Mouse (Mus musculus): ENCODE results near the gene Gm49358. TPM values are rescaled to one million over a fixed set of nuclear protein-coding genes. Genes with fewer than 3 reads are reported as not detected.

Gm49358 gene
- polyA plus RNA-seq, 1 experiment: not detected

DNA sequence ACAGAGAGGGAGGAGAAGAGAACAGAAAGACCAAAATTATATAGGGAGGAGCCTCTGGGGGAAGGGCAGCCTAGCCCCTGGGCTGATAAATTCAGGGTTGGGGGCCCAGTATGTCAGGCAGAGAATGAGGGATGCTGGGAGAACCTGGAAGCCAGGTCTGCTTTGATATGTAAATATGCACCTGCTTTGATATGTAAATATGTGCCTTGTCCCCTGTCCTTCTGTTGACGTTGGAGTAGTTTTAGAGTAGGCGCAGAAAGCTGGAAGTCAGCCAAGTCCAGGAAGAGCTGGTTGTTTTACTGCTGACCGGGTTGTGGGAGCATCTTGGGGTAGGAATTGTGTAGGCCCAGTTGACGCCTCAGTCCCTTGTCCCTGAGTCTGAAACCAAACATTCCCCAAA lies 6.0 kb downstream of the Gm49358 start:
- H3K4me1 ChIP-seq (ENCODE audit: control insufficient read depth, insufficient read depth, low read length): 0 out of 2 replicates have a peak, but pooled peaks cover 8% of the 10 kb centered on the region
- no peak overlapping the region for H3K27ac ChIP-seq (ENCODE audit: insufficient read depth, low read length)
- H3K4me3 ChIP-seq (replicated peaks; ENCODE audit: insufficient read depth, low read depth, low read length): no peak overlapping the region
- no peaks in the 10 kb centered on the region for H3K27me3 ChIP-seq (ENCODE audit: control insufficient read depth, insufficient read depth, low read length)
- 58% methylated on average over 4 of the region's 4 CpGs for WGBS
- no peak for TF ChIP-seq CTCF (IDR thresholded peaks at IDR 0.05; ENCODE audit: borderline replicate concordance, insufficient read depth, low read depth, low read length)
- no peak for DNase-seq

DNA sequence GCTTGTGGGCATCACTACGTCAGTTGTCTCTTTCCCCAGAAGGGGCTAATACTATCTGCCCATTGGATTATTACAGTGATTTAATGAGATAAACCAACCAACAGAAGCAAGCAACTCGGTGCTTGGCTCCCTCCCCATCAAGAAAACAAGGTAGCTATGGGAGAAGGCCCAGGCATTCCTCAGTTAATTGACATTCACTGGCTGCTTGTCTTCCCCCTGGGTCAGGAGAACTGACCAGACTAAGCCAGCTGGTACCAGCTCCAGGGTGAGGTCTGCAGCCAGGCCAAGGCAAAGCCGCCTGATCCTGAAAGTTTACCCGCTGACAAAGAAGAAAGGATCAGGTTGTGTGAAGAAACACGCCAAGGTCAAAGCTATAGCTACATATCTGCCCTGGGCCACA lies 7.9 kb downstream of the Gm49358 start:
- Histone ChIP-seq H3K4me3 (replicated peaks; ENCODE audit: insufficient read depth, low read depth, low read length) (no peak overlapping the region), H3K27ac (ENCODE audit: insufficient read depth, low read length) (no peak overlapping the region), H3K4me1 (ENCODE audit: control insufficient read depth, insufficient read depth, low read length) (0 out of 2 replicates have a peak, but pooled peaks cover 8% of the 10 kb centered on the region), H3K27me3 (ENCODE audit: control insufficient read depth, insufficient read depth, low read length) (no peaks in the 10 kb centered on the region)
- no peak for TF ChIP-seq POLR2A (IDR thresholded peaks at IDR 0.05; ENCODE audit: borderline replicate concordance, insufficient read depth, low read length)
- no peak for TF ChIP-seq CTCF (IDR thresholded peaks at IDR 0.05; ENCODE audit: borderline replicate concordance, insufficient read depth, low read depth, low read length)
- 65% methylated on average over 5 of the region's 5 CpGs for WGBS
- no peak for DNase-seq

DNA sequence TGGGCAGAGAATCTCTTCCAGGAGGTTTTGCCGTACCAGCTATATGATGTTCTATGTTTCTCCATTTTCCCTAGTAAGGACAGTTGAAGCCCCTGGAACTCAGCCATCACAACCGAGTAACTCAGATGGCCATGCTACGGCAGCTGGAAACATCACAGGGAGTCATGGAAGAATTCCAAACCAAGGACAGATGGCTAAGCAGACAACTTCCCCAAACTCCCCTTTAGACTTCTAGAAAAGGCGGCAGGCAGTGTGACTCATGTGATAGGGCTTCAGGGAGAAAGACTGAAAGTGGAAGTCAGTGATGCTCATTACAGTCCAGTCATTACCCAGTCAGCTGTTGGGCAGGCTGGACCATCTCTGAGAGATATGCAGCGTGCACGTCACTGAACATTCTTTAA lies 8.5 kb downstream of the Gm49358 start:
- no peaks in the 10 kb centered on the region for H3K27me3 ChIP-seq (ENCODE audit: control insufficient read depth, insufficient read depth, low read length)
- TF ChIP-seq CTCF (IDR thresholded peaks at IDR 0.05; ENCODE audit: borderline replicate concordance, insufficient read depth, low read depth, low read length): no peak
- no peak overlapping the region for H3K27ac ChIP-seq (ENCODE audit: insufficient read depth, low read length)
- peak in 1 of 2 experiments; percentile 25 for DNase-seq
- no peak overlapping the region for H3K4me3 ChIP-seq (replicated peaks; ENCODE audit: insufficient read depth, low read depth, low read length)
- 0 out of 2 replicates have a peak, but pooled peaks cover 8% of the 10 kb centered on the region for H3K4me1 ChIP-seq (ENCODE audit: control insufficient read depth, insufficient read depth, low read length)
- WGBS: 21% methylated on average over 6 of the region's 6 CpGs

DNA sequence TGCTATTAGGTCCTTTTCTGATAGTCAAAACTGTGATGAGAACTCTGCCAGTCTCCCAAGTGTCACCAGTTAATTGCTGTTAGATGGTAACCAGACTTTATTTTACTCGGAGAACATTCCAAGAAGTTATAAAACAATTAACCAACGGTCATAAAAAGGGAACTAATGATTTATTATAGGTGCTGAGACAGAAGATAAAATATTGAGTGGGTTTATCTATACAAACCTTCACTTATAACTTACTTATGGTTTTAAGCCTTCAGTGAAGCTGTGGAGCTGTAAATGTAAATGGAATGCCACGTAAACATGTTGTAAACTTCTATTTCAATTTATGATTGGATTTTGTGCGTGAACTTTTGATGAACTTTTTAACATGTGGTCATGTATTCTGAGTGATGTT lies 9.6 kb downstream of the Gm49358 start:
- H3K27ac ChIP-seq (ENCODE audit: insufficient read depth, low read length): no peak overlapping the region
- H3K27me3 ChIP-seq (ENCODE audit: control insufficient read depth, insufficient read depth, low read length): no peaks in the 10 kb centered on the region
- H3K4me3 ChIP-seq (replicated peaks; ENCODE audit: insufficient read depth, low read depth, low read length): no peak overlapping the region
- no peak for TF ChIP-seq CTCF (IDR thresholded peaks at IDR 0.05; ENCODE audit: borderline replicate concordance, insufficient read depth, low read depth, low read length)
- TF ChIP-seq POLR2A (IDR thresholded peaks at IDR 0.05; ENCODE audit: borderline replicate concordance, insufficient read depth, low read length): no peak
- 83% methylated on average over 4 of the region's 4 CpGs for WGBS
- peaks cover 13% of the 10 kb centered on the region; the same call in 1 of the 2 replicates for H3K4me1 ChIP-seq (ENCODE audit: control insufficient read depth, insufficient read depth, low read length)
- no peak for DNase-seq

- no peak overlapping the region for H3K4me3 ChIP-seq (replicated peaks; ENCODE audit: insufficient read depth, low read depth, low read length)
- no peak overlapping the region for H3K27ac ChIP-seq (ENCODE audit: insufficient read depth, low read length)
- H3K4me1 ChIP-seq (ENCODE audit: control insufficient read depth, insufficient read depth, low read length): peaks cover 13% of the 10 kb centered on the region; the same call in 1 of the 2 replicates
- no peak for TF ChIP-seq CTCF (IDR thresholded peaks at IDR 0.05; ENCODE audit: borderline replicate concordance, insufficient read depth, low read depth, low read length)
- TF ChIP-seq POLR2A (IDR thresholded peaks at IDR 0.05; ENCODE audit: borderline replicate concordance, insufficient read depth, low read length): no peak
- no peaks in the 10 kb centered on the region for H3K27me3 ChIP-seq (ENCODE audit: control insufficient read depth, insufficient read depth, low read length)
- WGBS: 66% methylated on average over 9 of the region's 9 CpGs
- no peak for DNase-seq
Measured at GRCm38 (mm10) chr10:86776281-86776680, 12.5 kb downstream of the Gm49358 start.

GRCm38 (mm10) chr10:86777614-86778319 lies 14.0 kb downstream of the Gm49358 start:
- Histone ChIP-seq H3K4me1 (ENCODE audit: control insufficient read depth, insufficient read depth, low read length) (peaks cover 5% of the 10 kb centered on the region; the same call in 1 of the 2 replicates), H3K27ac (ENCODE audit: insufficient read depth, low read length) (peak overlapping the region; percentile 87), H3K27me3 (ENCODE audit: control insufficient read depth, insufficient read depth, low read length) (no peaks in the 10 kb centered on the region), H3K4me3 (replicated peaks; ENCODE audit: insufficient read depth, low read depth, low read length) (peak overlapping the region; percentile 88)
- WGBS: 56% methylated on average over 19 of the region's 19 CpGs
- DNase-seq: no peak
- no peak for TF ChIP-seq POLR2A (IDR thresholded peaks at IDR 0.05; ENCODE audit: borderline replicate concordance, insufficient read depth, low read length)
- no peak for TF ChIP-seq CTCF (IDR thresholded peaks at IDR 0.05; ENCODE audit: borderline replicate concordance, insufficient read depth, low read depth, low read length)

DNA sequence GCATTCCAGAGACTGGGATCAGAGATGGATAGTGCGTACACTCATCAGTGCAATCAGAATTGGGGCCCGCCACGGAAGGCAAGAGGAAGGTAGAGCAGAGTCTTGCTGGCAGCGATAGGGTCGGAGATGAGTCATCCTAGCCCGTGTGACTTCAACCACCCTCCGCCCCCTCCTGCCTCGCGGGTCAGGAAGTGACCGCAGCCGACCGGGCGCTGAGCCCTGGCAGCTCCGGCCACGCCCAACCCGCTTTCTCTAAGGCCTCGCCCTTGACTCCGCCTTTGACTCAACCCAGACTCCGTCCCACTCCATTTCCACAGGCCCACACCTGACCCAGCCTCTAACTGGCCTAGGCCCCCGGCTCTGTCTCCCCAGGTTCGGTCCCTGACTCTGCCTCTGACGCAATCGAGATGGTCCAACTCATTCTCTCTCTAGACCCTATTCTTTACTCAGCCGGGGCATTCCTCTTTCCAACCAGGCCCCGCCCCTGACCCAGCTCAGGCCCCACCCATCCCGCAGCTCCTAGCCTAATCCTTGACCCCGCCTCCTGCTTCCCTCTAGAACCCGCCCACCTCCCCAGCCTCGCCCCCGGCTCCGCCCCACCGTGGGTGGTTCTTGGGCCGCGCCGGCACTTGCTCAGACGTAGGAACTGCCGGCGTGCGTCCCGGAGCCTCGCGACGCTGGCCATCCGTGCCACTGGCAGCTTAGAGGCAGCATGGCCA lies 14.8 kb downstream of the Gm49358 start, which contains the start of gene Nt5dc3:
TSS of gene Nt5dc3 (plus strand) at position 608 of the 719 bp plus-strand sequence.
- 1% methylated on average over 43 of the region's 44 CpGs for WGBS
- TF ChIP-seq POLR2A (IDR thresholded peaks at IDR 0.05; ENCODE audit: borderline replicate concordance, insufficient read depth, low read length) (peak; percentile 98), CTCF (IDR thresholded peaks at IDR 0.05; ENCODE audit: borderline replicate concordance, insufficient read depth, low read depth, low read length) (no peak)
- Histone ChIP-seq H3K27ac (ENCODE audit: insufficient read depth, low read length) (peak within 1 kb of the TSS; percentile 87), H3K4me1 (ENCODE audit: control insufficient read depth, insufficient read depth, low read length) (peaks cover 5% of the 10 kb centered on the region; the same call in 1 of the 2 replicates), H3K4me3 (replicated peaks; ENCODE audit: insufficient read depth, low read depth, low read length) (peak within 1 kb of the TSS; percentile 88), H3K27me3 (ENCODE audit: control insufficient read depth, insufficient read depth, low read length) (no peaks in the 10 kb centered on the region)
- peak; percentile 99 for DNase-seq
